Mouse (Mus musculus) megakaryocyte, embryonic 14.5 days (primary cell): ENCODE data around the gene Atp6v1g2.

Source experiments
- FLI1 ChIP-seq: IDR thresholded peaks from 2 replicates; pipeline ENCODE4 v1.6.1; 2012; ENCODE audit warnings: low read length, inconsistent platforms, mixed read lengths
- GATA1 ChIP-seq: IDR thresholded peaks from 3 replicates; pipeline ENCODE4 v1.6.1; 2012; ENCODE audit warnings: mixed read lengths, low read length, inconsistent platforms, borderline replicate concordance

- no peak for TF ChIP-seq GATA1
- TF ChIP-seq FLI1 = no peak
These were observed 41.7 kb upstream of the Atp6v1g2 start for GRCm38 (mm10) chr17:35191723-35192122.
